Mouse (Mus musculus): ENCODE measurements around the gene 4930470P17Rik.

- no peak for TF ChIP-seq POLR2A (IDR thresholded peaks at IDR 0.05; ENCODE audit: control insufficient read depth, extremely low read depth, insufficient read depth, low read length, poor library complexity)
- TF ChIP-seq CTCF (IDR thresholded peaks at IDR 0.05; ENCODE audit: borderline replicate concordance, control insufficient read depth, extremely low read depth, insufficient read depth, low read length, poor library complexity) = no peak
Measured at GRCm38 (mm10) chr2:170547526-170547925, 54.3 kb downstream of the 4930470P17Rik start.
